Mouse (Mus musculus): Measurements from ENCODE around the gene Olfr661. TPM values are rescaled to one million over a fixed set of nuclear protein-coding genes. Genes with fewer than 3 reads are reported as not detected.

The Olfr661 gene
- not detected in 2 replicates for polyA plus RNA-seq (2015; fragmentation: Nextera tagmentation; extraction: Ambion mirVana)

DNA sequence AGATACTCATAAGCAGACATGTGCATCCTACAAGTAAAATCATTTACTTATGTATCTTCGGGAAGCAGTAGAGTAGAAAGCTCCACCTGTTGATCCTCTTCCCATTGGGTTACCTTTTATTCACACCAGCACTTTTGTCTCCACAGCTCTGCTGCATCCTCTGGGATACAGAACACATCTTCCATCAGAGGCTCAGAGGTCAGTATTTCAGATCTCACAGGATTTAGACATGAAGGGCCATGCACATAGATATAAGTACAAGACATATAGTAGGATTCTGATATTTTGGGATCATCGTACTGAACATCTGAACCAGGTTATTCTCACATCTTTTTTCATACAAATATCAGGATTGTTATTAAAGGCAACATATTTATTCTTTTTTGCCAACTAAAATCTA is at the start of gene Olfr661:
TSS of gene Olfr661 (plus strand) at position 301 of the 400 bp plus-strand sequence.
- H3K9ac ChIP-seq, result no peak within 1 kb of the TSS
- no peaks in the 10 kb centered on the region for H3K9me3 ChIP-seq
- no peaks in the 10 kb centered on the region for H3K36me3 ChIP-seq
- WGBS, result 83% methylated on average over 2 of the region's 2 CpGs
- H3K27me3 ChIP-seq (replicated peaks), result no peaks in the 10 kb centered on the region
- H3K4me2 ChIP-seq (replicated peaks), result no peak within 1 kb of the TSS
- no peak within 1 kb of the TSS for H3K4me3 ChIP-seq (replicated peaks)
- no peak for ATAC-seq
- H3K4me1 ChIP-seq (replicated peaks), result no peaks in the 10 kb centered on the region
- no peak within 1 kb of the TSS for H3K27ac ChIP-seq

DNA sequence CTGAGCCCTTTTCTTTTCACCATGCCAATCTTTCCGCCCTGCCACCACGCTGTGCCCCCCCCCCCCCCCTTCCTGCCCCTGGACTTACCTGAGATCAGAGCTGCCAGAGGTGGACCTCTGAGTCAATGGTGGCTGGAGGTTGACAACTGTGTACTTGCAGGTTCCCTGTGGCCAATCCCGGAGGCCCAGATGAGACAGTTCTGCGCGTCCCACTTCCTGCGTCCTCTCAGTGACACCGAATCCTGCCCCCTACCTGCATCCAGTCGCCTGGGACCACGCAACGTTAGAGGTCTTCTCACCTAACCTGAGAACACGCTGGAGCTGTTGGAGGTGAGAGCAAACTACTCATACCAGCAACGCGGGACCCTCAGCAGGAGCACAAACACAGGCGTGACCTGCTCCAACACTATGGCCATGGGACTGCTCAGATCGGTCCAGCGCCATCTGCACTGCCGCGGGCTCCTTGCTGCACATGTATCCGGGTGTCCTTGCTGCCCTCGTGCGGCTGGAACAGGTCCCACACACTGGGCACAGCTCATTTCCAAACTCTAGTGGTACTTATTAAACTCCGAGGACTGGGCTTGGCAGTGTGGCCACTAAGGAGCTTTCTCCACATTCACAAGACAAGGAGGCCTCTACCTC is 39.3 kb upstream of the Olfr661 start, which contains the start of gene Olfr658:
TSS of gene Olfr658 (minus strand) at position 465 of the 642 bp plus-strand sequence.
- H3K4me2 ChIP-seq (replicated peaks), result peak within 1 kb of the TSS; percentile 52
- WGBS, result 19% methylated on average over 21 of the region's 22 CpGs
- H3K4me3 ChIP-seq (replicated peaks), result peak within 1 kb of the TSS; percentile 18; the same call in 1 of the 2 replicates

DNA sequence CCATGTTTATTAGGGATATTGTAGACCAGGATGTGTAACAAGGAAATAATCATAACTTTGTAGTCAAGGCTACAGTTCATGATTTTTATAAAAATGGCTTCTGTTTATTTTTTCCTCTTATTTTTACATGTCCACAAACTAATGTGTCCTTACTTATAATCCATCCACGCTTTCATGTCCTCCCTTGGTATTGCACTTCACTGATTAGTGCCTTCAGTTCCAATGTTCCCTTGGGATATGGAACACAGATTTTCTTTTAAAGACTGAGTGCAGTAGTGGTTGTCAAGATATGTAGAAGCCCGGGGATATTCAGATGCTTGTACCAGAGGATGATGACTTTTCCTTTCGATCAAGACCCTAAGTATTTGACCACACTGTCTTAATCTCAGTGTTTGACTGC is 19.8 kb upstream of the Olfr661 start, which contains the start of gene Olfr659:
TSS of gene Olfr659 (plus strand) at position 301 of the 400 bp plus-strand sequence.
- Histone ChIP-seq H3K9ac (no peak within 1 kb of the TSS), H3K4me3 (replicated peaks) (no peak within 1 kb of the TSS), H3K4me1 (replicated peaks) (no peaks in the 10 kb centered on the region), H3K9me3 (no peaks in the 10 kb centered on the region), H3K27ac (no peak within 1 kb of the TSS), H3K27me3 (replicated peaks) (no peaks in the 10 kb centered on the region), H3K4me2 (replicated peaks) (no peak within 1 kb of the TSS), H3K36me3 (no peaks in the 10 kb centered on the region)
- WGBS, result 83% methylated on average over 3 of the region's 3 CpGs
- no peak for ATAC-seq

More for the DNA sequence above, 39.3 kb upstream of the Olfr661 start, which contains the start of gene Olfr658:
- no peaks in the 10 kb centered on the region for H3K36me3 ChIP-seq
- H3K4me1 ChIP-seq (replicated peaks), result no peaks in the 10 kb centered on the region
- no peak within 1 kb of the TSS for H3K27ac ChIP-seq
- peak; percentile 90 for ATAC-seq
- no peaks in the 10 kb centered on the region for H3K9me3 ChIP-seq
- H3K9ac ChIP-seq, result no peak within 1 kb of the TSS
- no peaks in the 10 kb centered on the region for H3K27me3 ChIP-seq (replicated peaks)

Other genes with a start within 250 kb of the Olfr661 start
- gene Trim30a, start 221.3 kb upstream of the Olfr661 start, polyA plus RNA-seq (2015; fragmentation: Nextera tagmentation; extraction: Ambion mirVana), result 1.5 and 1.8 TPM in 2 replicates
- gene Trim30d, start 178.7 kb upstream of the Olfr661 start, polyA plus RNA-seq (2015; fragmentation: Nextera tagmentation; extraction: Ambion mirVana), result 0.92 TPM in 2 replicates
- not detected in 2 replicates for gene Olfr651, start 136.4 kb upstream of the Olfr661 start, polyA plus RNA-seq (2015; fragmentation: Nextera tagmentation; extraction: Ambion mirVana)
- gene Olfr652, start 125.6 kb upstream of the Olfr661 start, polyA plus RNA-seq (2015; fragmentation: Nextera tagmentation; extraction: Ambion mirVana), result not detected in 2 replicates
- not detected in 2 replicates for gene Olfr653, start 109.2 kb upstream of the Olfr661 start, polyA plus RNA-seq (2015; fragmentation: Nextera tagmentation; extraction: Ambion mirVana)
- gene Olfr654, start 99.5 kb upstream of the Olfr661 start, polyA plus RNA-seq (2015; fragmentation: Nextera tagmentation; extraction: Ambion mirVana), result not detected in 2 replicates
- not detected in 2 replicates for gene Olfr655, start 84.7 kb upstream of the Olfr661 start, polyA plus RNA-seq (2015; fragmentation: Nextera tagmentation; extraction: Ambion mirVana)
- gene Olfr656, start 72.5 kb upstream of the Olfr661 start, polyA plus RNA-seq (2015; fragmentation: Nextera tagmentation; extraction: Ambion mirVana), result not detected in 2 replicates
- not detected in 2 replicates for gene Olfr657, start 61.7 kb upstream of the Olfr661 start, polyA plus RNA-seq (2015; fragmentation: Nextera tagmentation; extraction: Ambion mirVana)
- gene Olfr658, start 39.2 kb upstream of the Olfr661 start, polyA plus RNA-seq (2015; fragmentation: Nextera tagmentation; extraction: Ambion mirVana), result 0.08 TPM in 1 of 2 replicates, not detected in the other
- gene Olfr659, start 19.7 kb upstream of the Olfr661 start, polyA plus RNA-seq (2015; fragmentation: Nextera tagmentation; extraction: Ambion mirVana), result not detected in 2 replicates
- gene Usp17le, start 91.0 kb downstream of the Olfr661 start, polyA plus RNA-seq (2015; fragmentation: Nextera tagmentation; extraction: Ambion mirVana), result not detected in 2 replicates
- not detected in 2 replicates for gene Usp17lb, start 156.1 kb downstream of the Olfr661 start, polyA plus RNA-seq (2015; fragmentation: Nextera tagmentation; extraction: Ambion mirVana)
- gene Usp17la, start 170.5 kb downstream of the Olfr661 start, polyA plus RNA-seq (2015; fragmentation: Nextera tagmentation; extraction: Ambion mirVana), result not detected in 2 replicates
- not detected in 2 replicates for gene Olfr665, start 191.5 kb downstream of the Olfr661 start, polyA plus RNA-seq (2015; fragmentation: Nextera tagmentation; extraction: Ambion mirVana)
- not detected in 2 replicates for gene Olfr666, start 209.5 kb downstream of the Olfr661 start, polyA plus RNA-seq (2015; fragmentation: Nextera tagmentation; extraction: Ambion mirVana)
- not detected in 2 replicates for gene Olfr667, start 235.0 kb downstream of the Olfr661 start, polyA plus RNA-seq (2015; fragmentation: Nextera tagmentation; extraction: Ambion mirVana)
- not detected in 2 replicates for gene Olfr668, start 241.6 kb downstream of the Olfr661 start, polyA plus RNA-seq (2015; fragmentation: Nextera tagmentation; extraction: Ambion mirVana)
- gene Olfr669, start 247.7 kb downstream of the Olfr661 start, polyA plus RNA-seq (2015; fragmentation: Nextera tagmentation; extraction: Ambion mirVana), result not detected in 2 replicates